Mouse (Mus musculus): ENCODE data around the gene Rab36.

Gene Rab36

GRCm38 (mm10) chr10:75044459-75044858 is 7.6 kb downstream of the Rab36 start:
- DNase-seq (ENCODE audit: low spot score), result no peak

- no peak for DNase-seq (ENCODE audit: low spot score)
These were observed 9.0 kb downstream of the Rab36 start for GRCm38 (mm10) chr10:75045831-75046230.

DNA sequence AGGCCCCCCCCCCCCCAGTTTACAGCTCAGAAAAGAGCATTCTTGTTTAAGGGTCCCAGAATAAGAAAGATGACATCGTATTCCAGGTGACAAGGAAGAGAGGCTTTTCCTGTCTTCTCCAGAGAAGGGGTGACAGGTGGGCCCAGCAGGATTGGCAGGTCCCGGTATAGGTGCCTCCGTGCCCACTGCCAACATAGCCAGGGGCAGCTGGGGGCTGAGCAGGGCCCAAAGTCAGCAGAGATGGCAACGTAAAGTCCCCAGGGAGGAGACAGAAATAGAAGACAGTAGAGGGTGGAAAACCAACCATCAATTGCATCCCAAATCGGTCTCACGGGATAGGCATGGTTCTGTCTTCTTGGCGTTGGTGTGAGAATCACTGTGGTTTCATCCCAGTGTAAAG is 11.9 kb downstream of the Rab36 start:
- no peak for DNase-seq (ENCODE audit: low spot score)

DNA sequence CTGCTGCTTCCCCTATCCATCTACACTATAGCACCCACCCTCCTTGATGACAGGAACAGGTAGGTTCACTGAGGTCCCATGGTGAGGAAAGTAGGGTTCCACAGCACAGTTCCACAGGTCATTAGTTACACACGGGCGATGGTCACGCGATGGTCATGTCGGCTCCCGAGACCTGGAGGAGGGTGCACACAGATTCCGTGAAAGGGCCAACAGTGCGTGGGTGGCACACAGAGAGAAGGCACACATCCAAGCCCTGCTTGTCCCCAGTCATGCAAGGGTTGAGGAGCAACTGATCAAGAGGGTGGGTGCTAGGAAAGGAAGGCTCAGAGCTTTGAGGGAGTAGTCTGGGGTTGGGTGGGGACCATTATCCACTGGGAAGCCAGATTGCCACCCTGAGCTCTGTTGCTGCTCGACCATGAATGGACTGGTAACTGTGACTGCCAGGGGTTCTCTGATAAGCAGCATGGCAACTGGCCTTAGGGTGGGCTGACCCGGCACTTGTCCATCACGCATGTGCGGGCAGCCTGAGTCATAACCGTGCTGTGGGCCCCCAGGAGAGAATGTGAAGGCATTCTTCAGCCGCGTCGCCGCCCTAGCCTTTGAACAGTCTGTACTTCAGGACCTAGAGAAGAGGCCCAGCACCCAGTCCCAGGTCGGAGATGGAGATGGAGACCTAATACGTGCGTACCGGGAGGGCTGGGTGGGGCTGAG is 14.7 kb downstream of the Rab36 start:
- DNase-seq (ENCODE audit: low spot score), result no peak

DNA sequence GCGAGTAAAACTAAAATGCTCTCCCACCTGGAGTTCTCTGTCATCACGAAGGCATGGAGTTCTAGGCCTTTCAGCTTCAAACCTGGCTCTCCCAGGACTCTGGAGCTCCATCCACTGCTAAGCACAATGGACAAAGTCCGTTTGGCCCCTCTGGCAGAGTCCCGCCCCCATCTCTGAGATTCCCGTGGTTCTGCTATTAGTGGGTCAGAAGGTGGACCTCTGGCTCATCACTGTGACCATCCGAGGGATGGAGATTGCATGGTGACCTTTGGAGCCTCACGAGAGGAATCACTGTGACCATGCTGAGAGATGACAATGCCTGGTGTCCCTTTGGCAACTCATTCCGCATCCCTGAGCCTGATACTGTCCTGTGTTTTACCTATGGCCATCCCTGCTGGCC is 16.0 kb downstream of the Rab36 start:
- DNase-seq (ENCODE audit: low spot score), result no peak

DNA sequence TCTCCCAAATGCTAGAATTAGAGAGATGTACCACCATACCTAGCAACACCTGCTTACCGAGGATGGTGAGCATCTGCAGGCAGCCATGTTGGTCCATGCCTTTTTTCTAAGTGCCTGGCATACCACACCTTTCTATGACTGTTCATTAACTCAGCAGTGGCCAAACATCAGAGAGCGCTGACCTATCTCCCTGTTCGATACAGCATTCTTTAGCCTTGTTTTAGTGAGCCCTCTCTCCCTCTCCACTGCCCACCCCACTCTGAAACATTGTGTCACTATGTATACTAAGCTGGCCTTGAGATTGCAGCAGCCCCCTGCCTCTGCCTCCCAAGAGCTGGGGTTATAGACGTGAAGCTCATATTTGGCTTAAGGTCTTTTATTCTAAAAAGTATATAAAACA is 16.8 kb downstream of the Rab36 start:
- DNase-seq (ENCODE audit: low spot score), result no peak

GRCm38 (mm10) chr10:75054125-75054524 is 17.3 kb downstream of the Rab36 start:
- peak; percentile 18 for DNase-seq (ENCODE audit: low spot score)

GRCm38 (mm10) chr10:75055672-75056071 is 18.8 kb downstream of the Rab36 start:
- DNase-seq (ENCODE audit: low spot score), result no peak

DNA sequence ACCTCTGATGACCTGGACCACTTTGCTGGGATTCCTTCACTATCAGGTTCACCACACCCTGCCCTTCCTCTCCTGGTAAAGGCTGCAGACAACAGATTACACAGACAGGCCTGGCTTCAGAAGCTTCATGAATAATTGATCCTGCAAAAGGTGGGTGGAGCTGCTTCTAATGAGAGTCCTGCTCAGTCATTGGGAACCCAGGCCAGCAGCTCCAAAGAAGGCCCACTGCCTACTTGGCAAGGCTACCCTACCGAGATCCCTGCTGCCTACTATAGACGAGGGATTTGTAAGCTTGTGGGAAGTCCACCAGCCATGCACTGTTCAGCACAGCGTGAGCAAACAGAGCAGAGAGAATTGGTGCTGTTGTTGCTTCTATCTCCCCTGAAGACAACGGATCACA is 19.4 kb downstream of the Rab36 start:
- no peak for DNase-seq (ENCODE audit: low spot score)

DNA sequence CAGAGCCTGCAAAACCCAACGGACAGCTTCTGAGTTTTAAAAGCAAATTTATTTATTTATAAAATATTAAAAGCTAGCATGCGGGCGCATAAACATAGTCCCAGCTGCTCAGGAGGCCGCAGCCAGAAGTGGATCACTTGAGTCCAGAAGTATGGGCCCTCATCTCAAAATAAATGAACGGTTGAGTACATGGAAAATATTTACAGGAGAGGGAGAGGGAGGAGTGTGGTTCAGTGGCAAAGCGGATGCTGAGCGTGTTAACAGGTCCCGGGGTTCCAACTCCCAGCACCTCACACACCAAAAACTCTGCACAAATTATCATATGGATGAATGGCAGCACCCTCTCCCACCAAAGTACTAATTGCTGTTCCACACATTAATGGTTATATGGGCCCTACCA is 21.5 kb downstream of the Rab36 start:
- DNase-seq (ENCODE audit: low spot score), result no peak

DNA sequence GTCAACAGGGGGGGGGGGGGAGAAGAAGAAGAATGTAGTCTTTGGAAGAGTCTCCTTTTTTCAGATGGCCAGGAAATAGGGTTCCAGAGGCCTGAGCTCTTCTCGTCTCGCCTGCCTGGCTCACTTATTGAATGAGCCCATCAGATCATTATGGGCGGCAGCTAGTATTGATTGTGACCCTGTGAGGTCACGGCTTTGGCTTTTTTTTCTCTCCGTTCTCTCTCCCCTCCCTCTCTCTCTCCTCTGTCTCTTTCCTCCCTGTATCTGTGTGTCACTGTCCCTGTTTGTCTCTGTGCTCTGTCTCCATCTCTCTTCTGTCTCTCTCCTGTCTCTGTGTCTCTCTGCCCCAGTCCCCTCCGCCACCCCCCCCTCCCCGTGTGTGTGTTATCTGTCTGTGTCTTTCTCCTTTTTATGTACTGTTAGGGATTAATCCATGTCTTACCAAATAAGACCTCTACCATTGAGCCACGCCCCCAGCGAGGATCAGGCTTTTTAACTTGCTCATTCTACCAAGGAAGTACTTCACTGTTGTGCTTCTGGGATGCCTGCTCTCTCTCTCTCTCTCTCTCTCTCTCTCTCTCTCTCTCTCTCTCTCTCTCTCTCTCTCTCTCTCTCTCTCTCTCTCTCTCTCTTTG is 22.0 kb downstream of the Rab36 start:
- peak; percentile 45 for DNase-seq (ENCODE audit: low spot score)

DNA sequence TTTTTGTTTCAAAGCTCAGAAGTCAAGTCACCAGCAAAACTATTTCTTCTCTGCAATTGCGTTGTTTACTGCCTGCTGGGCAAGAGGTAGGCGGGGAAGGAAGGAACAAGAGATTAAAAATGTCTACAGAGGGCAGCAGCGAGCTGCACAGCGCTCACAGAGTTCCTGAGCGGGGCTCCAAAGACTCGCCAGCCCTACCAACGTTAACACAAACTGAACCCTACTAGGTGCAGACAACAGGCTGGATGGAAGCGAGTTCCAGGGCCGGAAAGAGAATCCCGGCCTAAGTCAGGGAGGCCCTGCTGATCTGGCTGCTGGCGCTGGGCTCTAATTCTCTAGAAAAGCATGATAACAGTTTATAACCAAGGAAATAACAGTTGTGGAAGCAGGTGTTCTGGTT is 22.5 kb downstream of the Rab36 start:
- DNase-seq (ENCODE audit: low spot score), result peak; percentile 78

- DNase-seq (ENCODE audit: low spot score), result peak; percentile 82
These were observed 23.5 kb downstream of the Rab36 start, which contains the start of gene Bcr for GRCm38 (mm10) chr10:75060217-75060842. Gene Bcr (plus strand): TSS chr10:75060592.

GRCm38 (mm10) chr10:75060843-75061235 is 24.0 kb downstream of the Rab36 start:
- peak; percentile 18 for DNase-seq (ENCODE audit: low spot score)

GRCm38 (mm10) chr10:75061341-75062188 is 24.7 kb downstream of the Rab36 start:
- DNase-seq (ENCODE audit: low spot score), result peak; percentile 29

DNA sequence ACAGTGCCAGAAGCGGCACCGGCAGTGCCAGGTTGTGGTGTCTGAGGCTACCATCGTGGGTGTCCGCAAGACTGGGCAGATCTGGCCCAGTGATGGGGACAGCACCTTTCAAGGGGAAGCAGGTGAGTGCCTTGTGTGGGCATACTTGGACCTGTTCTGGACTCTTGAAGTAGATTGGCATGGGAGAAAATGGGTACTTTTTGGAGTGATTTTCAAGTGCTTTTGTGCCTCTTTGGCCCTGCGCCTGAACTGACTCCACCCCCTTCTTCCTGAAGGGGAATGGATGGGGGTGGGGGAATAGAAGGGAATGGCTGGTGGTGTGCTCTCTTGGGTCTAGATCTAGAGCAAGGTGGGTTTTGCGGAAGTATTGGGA is 25.3 kb downstream of the Rab36 start:
- DNase-seq (ENCODE audit: low spot score), result peak; percentile 31

GRCm38 (mm10) chr10:75062621-75063020 is 25.8 kb downstream of the Rab36 start:
- no peak for DNase-seq (ENCODE audit: low spot score)

DNA sequence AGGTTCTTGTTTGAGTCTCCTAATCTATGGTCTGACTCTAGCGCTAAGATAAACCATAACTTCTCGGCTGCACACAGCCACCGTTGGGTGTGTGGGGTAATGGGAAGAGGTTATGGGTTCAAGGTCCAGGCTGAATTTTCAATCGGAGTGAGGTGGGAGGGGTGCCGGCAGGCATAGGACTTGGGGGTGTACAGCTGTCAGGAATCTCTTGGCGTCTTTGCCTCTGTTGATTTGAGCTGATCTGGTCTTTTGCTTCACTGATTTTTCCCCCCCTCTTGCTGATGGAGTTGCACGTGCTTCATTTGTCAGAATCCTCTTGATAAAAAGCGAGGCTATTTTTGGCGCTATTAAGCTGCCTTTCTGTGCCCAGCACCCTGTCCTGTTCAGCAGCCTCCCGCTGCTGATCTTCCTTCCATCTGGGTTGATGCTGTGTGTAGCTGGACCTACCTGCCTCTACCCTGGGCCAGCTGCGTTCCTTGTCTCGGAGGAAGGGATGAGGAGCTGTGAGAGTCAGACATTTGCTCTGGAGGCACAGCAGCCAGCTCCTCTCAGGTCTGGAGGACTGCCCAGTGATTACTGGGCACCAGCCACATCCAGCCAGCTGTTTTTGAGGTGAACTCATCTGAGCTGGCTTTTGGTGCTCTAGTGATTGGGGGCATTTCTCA is 26.6 kb downstream of the Rab36 start:
- DNase-seq (ENCODE audit: low spot score), result no peak

DNA sequence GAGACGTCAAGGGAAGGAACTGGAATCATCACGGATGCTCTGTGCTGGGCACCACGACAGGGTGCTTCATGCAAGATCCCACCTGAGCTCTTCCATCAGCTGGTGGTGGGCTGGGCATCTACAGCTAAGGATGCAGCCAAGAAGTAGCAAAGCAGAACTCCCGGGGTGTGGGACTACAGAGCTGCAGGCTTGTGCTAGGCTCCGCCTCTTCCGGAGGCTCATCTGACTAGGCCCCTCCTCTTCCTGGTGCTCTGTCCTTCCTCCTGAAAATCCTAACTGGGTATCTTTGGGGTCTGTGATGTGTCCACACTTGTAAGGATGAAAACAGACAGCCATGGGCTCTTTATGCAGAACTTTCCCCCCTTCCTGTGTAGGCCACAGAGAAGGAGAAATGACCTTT is 28.8 kb downstream of the Rab36 start:
- DNase-seq (ENCODE audit: low spot score), result no peak

GRCm38 (mm10) chr10:75067446-75067845 is 30.6 kb downstream of the Rab36 start:
- no peak for DNase-seq (ENCODE audit: low spot score)

DNA sequence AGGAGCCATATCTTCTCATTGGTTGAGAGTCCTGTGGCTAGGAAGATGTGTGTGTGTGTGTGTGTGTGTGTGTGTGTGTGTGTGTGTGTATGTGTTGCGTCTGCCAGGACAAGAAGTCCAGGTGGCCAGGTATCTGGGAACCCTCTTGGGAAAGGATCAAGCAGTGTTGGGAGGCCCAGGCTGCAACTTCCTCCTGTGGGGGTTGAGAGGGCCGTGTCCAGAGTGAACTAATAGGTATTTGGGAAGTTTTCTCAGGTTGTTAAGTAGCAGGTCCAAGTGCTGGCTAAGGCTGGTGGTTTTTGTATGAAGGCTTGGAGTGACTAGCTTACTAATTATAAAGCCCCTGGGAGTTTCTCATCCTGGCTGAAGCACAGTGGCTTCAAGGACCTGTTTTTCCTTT is 31.2 kb downstream of the Rab36 start:
- no peak for DNase-seq (ENCODE audit: low spot score)
